Mouse (Mus musculus) cerebellum, adult 9-10 months (tissue): ENCODE results near the gene Eif4ebp2.

Source experiments
- DNase-seq: peaks from one replicate; pipeline ENCODE4 v3.0.0; 2022

Eif4ebp2 gene

GRCm38 (mm10) chr10:61465009-61465408 lies 12.5 kb upstream of the Eif4ebp2 start:
- DNase-seq, result no peak

GRCm38 (mm10) chr10:61457182-61457581 lies 4.7 kb upstream of the Eif4ebp2 start:
- DNase-seq, result no peak

GRCm38 (mm10) chr10:61453171-61453570 lies 710 bp upstream of the Eif4ebp2 start:
- DNase-seq, result peak; percentile 62

- peak; percentile 55 for DNase-seq
Observed at GRCm38 (mm10) chr10:61451931-61452617, 387 bp downstream of the Eif4ebp2 start.

- DNase-seq, result peak; percentile 39
Observed at GRCm38 (mm10) chr10:61451463-61451930, 964 bp downstream of the Eif4ebp2 start.

- no peak for DNase-seq
Observed at GRCm38 (mm10) chr10:61448834-61449233, 3.6 kb downstream of the Eif4ebp2 start.

GRCm38 (mm10) chr10:61447581-61448353 lies 4.7 kb downstream of the Eif4ebp2 start:
- DNase-seq, result no peak

GRCm38 (mm10) chr10:61445016-61445415 lies 7.4 kb downstream of the Eif4ebp2 start:
- peak; percentile 58 for DNase-seq

- DNase-seq, result no peak
Observed at GRCm38 (mm10) chr10:61443876-61444275, 8.6 kb downstream of the Eif4ebp2 start.

- DNase-seq, result no peak
Observed at GRCm38 (mm10) chr10:61443456-61443855, 9.0 kb downstream of the Eif4ebp2 start.

GRCm38 (mm10) chr10:61440202-61440800 lies 12.2 kb downstream of the Eif4ebp2 start:
- no peak for DNase-seq

GRCm38 (mm10) chr10:61431375-61431774 lies 21.1 kb downstream of the Eif4ebp2 start:
- DNase-seq, result no peak

- no peak for DNase-seq
Observed at GRCm38 (mm10) chr10:61429043-61429442, 23.4 kb downstream of the Eif4ebp2 start.

GRCm38 (mm10) chr10:61428416-61428815 lies 24.0 kb downstream of the Eif4ebp2 start:
- DNase-seq, result no peak

- no peak for DNase-seq
Observed at GRCm38 (mm10) chr10:61427951-61428350, 24.5 kb downstream of the Eif4ebp2 start.

- no peak for DNase-seq
Observed at GRCm38 (mm10) chr10:61426251-61426757, 26.2 kb downstream of the Eif4ebp2 start.

- DNase-seq, result no peak
Observed at GRCm38 (mm10) chr10:61425047-61425446, 27.4 kb downstream of the Eif4ebp2 start.

GRCm38 (mm10) chr10:61424500-61424899 lies 28.0 kb downstream of the Eif4ebp2 start:
- DNase-seq, result no peak

GRCm38 (mm10) chr10:61423289-61423688 lies 29.2 kb downstream of the Eif4ebp2 start:
- DNase-seq, result no peak

- no peak for DNase-seq
Observed at GRCm38 (mm10) chr10:61422861-61423260, 29.6 kb downstream of the Eif4ebp2 start.

- DNase-seq, result no peak
Observed at GRCm38 (mm10) chr10:61420011-61420410, 32.5 kb downstream of the Eif4ebp2 start.

GRCm38 (mm10) chr10:61419146-61419545 lies 33.3 kb downstream of the Eif4ebp2 start:
- DNase-seq, result no peak

GRCm38 (mm10) chr10:61418131-61418900 lies 34.1 kb downstream of the Eif4ebp2 start:
- no peak for DNase-seq
